Mouse (Mus musculus) erythroblast, embryonic 14.5 days (primary cell): ENCODE measurements around the gene Rnf121. TPM values are rescaled to one million over a fixed set of nuclear protein-coding genes. Genes with fewer than 3 reads are reported as not detected.

ENCODE experiments used
- H3K27me3 ChIP-seq: 2 replicates; pipeline ENCODE4 v1.6.1; 2012; ENCODE audit warnings: inconsistent platforms; ENCODE audit not compliant: control insufficient read depth
- H3K36me3 ChIP-seq: 2 replicates; pipeline ENCODE4 v1.6.1; 2012; ENCODE audit warnings: mild to moderate bottlenecking, inconsistent platforms; ENCODE audit not compliant: control insufficient read depth
- H3K4me1 ChIP-seq: 2 replicates; pipeline ENCODE4 v1.6.1; 2012; ENCODE audit warnings: inconsistent platforms; ENCODE audit not compliant: control insufficient read depth
- H3K4me3 ChIP-seq: replicated peaks from 2 replicates; pipeline ENCODE3; 2012; ENCODE audit warnings: moderate library complexity, mild to moderate bottlenecking, inconsistent platforms
- H3K9me3 ChIP-seq: 2 replicates; pipeline ENCODE4 v1.6.1; 2012; ENCODE audit warnings: low read length, inconsistent platforms, mixed read lengths; ENCODE audit not compliant: control insufficient read depth
- GATA1 ChIP-seq: IDR thresholded peaks from 2 replicates; pipeline ENCODE4 v1.6.1; 2012; ENCODE audit warnings: low read length, inconsistent platforms, mixed read lengths
- TAL1 ChIP-seq: IDR thresholded peaks from 3 replicates; pipeline ENCODE4 v1.6.1; 2012; ENCODE audit warnings: low read length, inconsistent platforms, mixed read lengths
- polyA plus RNA-seq: library from polyadenylated mRNA; stranded (reverse); fragments of >175 nt; gene quantifications from 2 replicates; pipeline ENCODE4 v1.2.3, GENCODE M21; 2012

The Rnf121 gene
- polyA plus RNA-seq, 1 experiment = 0.12 TPM

- no peaks in the 10 kb centered on the region for H3K36me3 ChIP-seq
- no peaks in the 10 kb centered on the region for H3K9me3 ChIP-seq
- peaks cover 28% of the 10 kb centered on the region for H3K27me3 ChIP-seq
- peaks cover 47% of the 10 kb centered on the region for H3K4me1 ChIP-seq
- no peak overlapping the region for H3K4me3 ChIP-seq
- TF ChIP-seq TAL1 (no peak), GATA1 (no peak)
Measured at GRCm38 (mm10) chr7:102102241-102102640, 37.0 kb upstream of the Rnf121 start.

- Histone ChIP-seq H3K27me3 (peaks cover 26% of the 10 kb centered on the region), H3K9me3 (no peaks in the 10 kb centered on the region), H3K4me1 (peaks cover 41% of the 10 kb centered on the region)
Measured at GRCm38 (mm10) chr7:102101487-102101886, 36.2 kb upstream of the Rnf121 start, which contains the start of gene Art1. Gene Art1, plus strand, starts transcription at chr7:102101743.

GRCm38 (mm10) chr7:102100868-102101267 lies 35.6 kb upstream of the Rnf121 start:
- Histone ChIP-seq H3K36me3 (no peaks in the 10 kb centered on the region), H3K4me1 (peaks cover 39% of the 10 kb centered on the region), H3K4me3 (no peak overlapping the region), H3K9me3 (no peaks in the 10 kb centered on the region), H3K27me3 (peaks cover 26% of the 10 kb centered on the region)
- TF ChIP-seq TAL1 (no peak), GATA1 (no peak)

More at GRCm38 (mm10) chr7:102101487-102101886, 36.2 kb upstream of the Rnf121 start, which contains the start of gene Art1:
- Histone ChIP-seq H3K36me3 (no peaks in the 10 kb centered on the region), H3K4me3 (no peak within 1 kb of the TSS)
- no peak for TF ChIP-seq GATA1
- TF ChIP-seq TAL1 = no peak

GRCm38 (mm10) chr7:102099760-102100661 lies 34.7 kb upstream of the Rnf121 start:
- Histone ChIP-seq H3K36me3 (no peaks in the 10 kb centered on the region), H3K4me1 (peaks cover 39% of the 10 kb centered on the region), H3K27me3 (peaks cover 26% of the 10 kb centered on the region), H3K9me3 (no peaks in the 10 kb centered on the region), H3K4me3 (peak overlapping the region; percentile 50)
- TF ChIP-seq TAL1 (no peak), GATA1 (no peak)

DNA sequence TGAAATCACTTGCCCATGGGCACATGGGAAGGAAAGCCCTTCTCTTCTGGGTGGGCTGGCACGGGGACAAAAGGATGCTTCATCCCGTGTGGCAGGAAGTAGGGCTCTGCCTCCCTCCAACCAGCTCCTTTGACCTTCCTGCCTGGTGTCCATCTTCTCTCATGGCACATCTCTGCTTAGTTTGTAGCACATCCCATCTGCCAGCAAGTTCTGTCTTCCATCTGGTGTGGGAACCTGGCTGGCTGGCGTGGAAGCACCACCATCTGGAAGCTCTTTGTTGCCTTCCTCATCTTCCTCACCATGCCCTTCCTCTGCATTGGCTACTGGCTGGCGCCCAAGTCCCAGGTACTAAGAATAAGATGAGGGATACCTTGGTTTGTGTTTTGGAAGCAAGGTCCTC lies 22.1 kb upstream of the Rnf121 start:
- H3K36me3 ChIP-seq = peaks cover 36% of the 10 kb centered on the region
- no peaks in the 10 kb centered on the region for H3K9me3 ChIP-seq
- no peaks in the 10 kb centered on the region for H3K27me3 ChIP-seq
- no peak for TF ChIP-seq TAL1
- no peak for TF ChIP-seq GATA1
- H3K4me1 ChIP-seq = no peaks in the 10 kb centered on the region
- no peak overlapping the region for H3K4me3 ChIP-seq

DNA sequence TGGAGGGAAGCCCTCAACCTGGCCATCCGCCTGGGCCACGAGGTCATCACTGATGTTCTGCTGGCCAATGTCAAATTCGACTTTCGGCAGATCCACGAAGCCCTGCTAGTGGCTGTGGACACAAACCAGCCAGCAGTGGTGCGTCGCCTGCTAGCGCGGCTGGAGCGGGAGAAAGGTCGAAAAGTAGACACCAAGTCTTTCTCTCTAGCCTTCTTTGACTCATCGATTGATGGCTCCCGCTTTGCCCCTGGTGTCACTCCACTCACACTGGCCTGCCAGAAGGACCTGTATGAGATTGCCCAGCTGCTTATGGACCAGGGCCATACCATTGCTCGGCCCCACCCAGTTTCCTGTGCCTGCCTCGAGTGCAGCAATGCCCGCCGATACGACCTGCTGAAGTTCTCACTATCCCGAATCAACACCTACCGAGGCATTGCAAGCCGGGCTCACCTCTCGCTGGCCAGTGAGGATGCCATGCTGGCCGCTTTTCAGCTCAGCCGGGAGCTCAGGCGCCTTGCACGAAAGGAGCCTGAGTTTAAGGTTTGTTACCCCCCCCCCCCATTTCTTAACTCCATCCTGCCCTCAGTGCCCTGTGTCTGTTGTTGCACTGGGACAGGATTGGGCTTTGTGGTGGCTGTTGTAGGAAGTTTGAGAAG lies 18.9 kb upstream of the Rnf121 start:
- no peak for TF ChIP-seq GATA1
- no peak for TF ChIP-seq TAL1
- Histone ChIP-seq H3K4me1 (no peaks in the 10 kb centered on the region), H3K9me3 (no peaks in the 10 kb centered on the region), H3K4me3 (no peak overlapping the region), H3K27me3 (no peaks in the 10 kb centered on the region), H3K36me3 (peaks cover 68% of the 10 kb centered on the region)

GRCm38 (mm10) chr7:102082816-102083215 lies 17.5 kb upstream of the Rnf121 start, which contains the start of gene Trpc2:
Gene Trpc2, plus strand, starts transcription at chr7:102083116.
- H3K27me3 ChIP-seq = no peaks in the 10 kb centered on the region
- H3K4me1 ChIP-seq = no peaks in the 10 kb centered on the region
- TF ChIP-seq TAL1 (no peak), GATA1 (no peak)
- H3K4me3 ChIP-seq = no peak within 1 kb of the TSS
- peaks cover 81% of the 10 kb centered on the region for H3K36me3 ChIP-seq
- H3K9me3 ChIP-seq = no peaks in the 10 kb centered on the region

GRCm38 (mm10) chr7:102081784-102082183 lies 16.5 kb upstream of the Rnf121 start:
- Histone ChIP-seq H3K27me3 (no peaks in the 10 kb centered on the region), H3K9me3 (no peaks in the 10 kb centered on the region), H3K36me3 (peaks cover 91% of the 10 kb centered on the region), H3K4me3 (no peak overlapping the region), H3K4me1 (no peaks in the 10 kb centered on the region)
- TF ChIP-seq GATA1 (no peak), TAL1 (no peak)

- Histone ChIP-seq H3K27me3 (no peaks in the 10 kb centered on the region), H3K9me3 (no peaks in the 10 kb centered on the region), H3K36me3 (peaks cover 98% of the 10 kb centered on the region), H3K4me1 (no peaks in the 10 kb centered on the region), H3K4me3 (no peak overlapping the region)
- TF ChIP-seq GATA1 (no peak), TAL1 (no peak)
Measured at GRCm38 (mm10) chr7:102080311-102080710, 15.0 kb upstream of the Rnf121 start.

DNA sequence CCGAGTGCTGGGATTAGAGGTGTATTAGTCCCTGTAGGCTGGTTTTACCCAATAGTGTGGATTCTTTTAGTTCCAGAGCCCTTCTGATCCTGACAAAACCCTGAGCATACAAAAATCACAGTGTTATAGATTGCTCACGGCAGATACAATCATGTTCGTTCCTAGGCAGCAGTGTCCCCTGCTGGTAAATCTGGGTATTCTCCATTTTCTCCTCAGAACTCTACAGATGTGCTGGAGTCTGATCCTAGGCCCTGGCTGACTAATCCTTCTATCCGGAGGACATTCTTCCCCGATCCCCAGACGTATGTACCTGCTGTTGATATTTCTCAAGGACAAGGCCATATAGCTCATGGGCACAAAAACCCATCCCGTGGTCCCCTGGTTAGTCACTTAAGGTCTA lies 13.2 kb upstream of the Rnf121 start:
- no peaks in the 10 kb centered on the region for H3K27me3 ChIP-seq
- no peak overlapping the region for H3K4me3 ChIP-seq
- H3K9me3 ChIP-seq = no peaks in the 10 kb centered on the region
- peaks cover 96% of the 10 kb centered on the region for H3K36me3 ChIP-seq
- H3K4me1 ChIP-seq = no peaks in the 10 kb centered on the region
- TF ChIP-seq GATA1 (no peak), TAL1 (no peak)
